Mouse (Mus musculus) heart, embryonic 15.5 days (tissue): ENCODE data around the gene Slirp. TPM values are rescaled to one million over a fixed set of nuclear protein-coding genes. Genes with fewer than 3 reads are reported as not detected.
A peak's percentile ranks its signal among the peaks of the same experiment; 100 is the strongest.

ENCODE experiments used
- ATAC-seq: fragments of 200-750 bp; cut with Nextera tagmentation; replicated peaks from 2 replicates; pipeline ENCODE4 v1.8.0; 2017; ENCODE audit warnings: low read depth, moderate TSS enrichment; ENCODE audit not compliant: insufficient number of reproducible peaks, insufficient read depth, low FRiP score
- H3K27ac ChIP-seq: fragments of 300-500 bp; sonication (generic); 2 replicates; pipeline ENCODE4 v1.5.1; 2015; ENCODE audit warnings: mild to moderate bottlenecking, inconsistent platforms
- H3K27me3 ChIP-seq: fragments of 300-500 bp; sonication (generic); 2 replicates; pipeline ENCODE4 v1.6.1; 2015; ENCODE audit warnings: inconsistent platforms
- H3K36me3 ChIP-seq: fragments of 300-500 bp; sonication (generic); 2 replicates; pipeline ENCODE4 v1.6.1; 2015; ENCODE audit warnings: mild to moderate bottlenecking, inconsistent platforms
- H3K4me1 ChIP-seq: fragments of 300-500 bp; sonication (generic); replicated peaks from 2 replicates; pipeline ENCODE4 v1.6.1; 2015; ENCODE audit warnings: inconsistent platforms
- H3K4me2 ChIP-seq: fragments of 300-500 bp; sonication (generic); 2 replicates; pipeline ENCODE4 v1.6.1; 2015; ENCODE audit warnings: inconsistent platforms, mild to moderate bottlenecking, moderate library complexity
- H3K4me3 ChIP-seq: fragments of 300-500 bp; sonication (generic); 2 replicates; pipeline ENCODE4 v1.5.1; 2015; ENCODE audit warnings: mild to moderate bottlenecking, inconsistent platforms
- H3K9ac ChIP-seq: fragments of 300-500 bp; sonication (generic); 2 replicates; pipeline ENCODE4 v1.6.1; 2015; ENCODE audit warnings: mild to moderate bottlenecking, inconsistent platforms
- H3K9me3 ChIP-seq: fragments of 300-500 bp; sonication (generic); replicated peaks from 2 replicates; pipeline ENCODE4 v1.6.1; 2016; ENCODE audit warnings: inconsistent platforms
- WGBS: fragments of 180-500 bp; shearing (Covaris S2); methylation state at CpG from one replicate; pipeline ENCODE4 v1.1.7; 2015; ENCODE audit warnings: mixed read lengths; 5-methylcytosine and 5-hydroxymethylcytosine counted together
- polyA plus RNA-seq: library from polyadenylated mRNA; unstranded; fragments of >200 nt; fragmentation: Nextera tagmentation; extraction: Ambion mirVana; gene quantifications from 2 replicates; pipeline ENCODE4 v1.2.1, GENCODE M21; 2015

Gene Slirp
- polyA plus RNA-seq, result 221 and 261 TPM in 2 replicates

GRCm38 (mm10) chr12:87443700-87444122, at the start of gene Slirp, which contains the start of gene Alkbh1:
Gene Slirp (plus strand): TSS chr12:87443896.
Gene Alkbh1 (minus strand): TSS chr12:87444017.
- Histone ChIP-seq H3K27me3 (no peaks in the 10 kb centered on the region), H3K27ac (peak within 1 kb of the TSS; percentile 88), H3K9me3 (no peaks in the 10 kb centered on the region), H3K4me1 (peaks cover 17% of the 10 kb centered on the region), H3K36me3 (peaks cover 49% of the 10 kb centered on the region), H3K4me2 (peak within 1 kb of the TSS; percentile 80), H3K4me3 (peak within 1 kb of the TSS; percentile 87), H3K9ac (peak within 1 kb of the TSS; percentile 93)
- peak; percentile 84 for ATAC-seq
- WGBS, result under 1% methylated on average over 28 of the region's 28 CpGs

GRCm38 (mm10) chr12:87394316-87394715, 49.4 kb upstream of the Slirp start:
- no peaks in the 10 kb centered on the region for H3K27me3 ChIP-seq
- no peaks in the 10 kb centered on the region for H3K36me3 ChIP-seq
- H3K9me3 ChIP-seq, result no peaks in the 10 kb centered on the region
- H3K4me1 ChIP-seq, result no peaks in the 10 kb centered on the region
- no peak for ATAC-seq
- H3K9ac ChIP-seq, result no peak overlapping the region
- no peak overlapping the region for H3K4me3 ChIP-seq
- no peak overlapping the region for H3K4me2 ChIP-seq
- no peak overlapping the region for H3K27ac ChIP-seq
- 81% methylated on average over 6 of the region's 6 CpGs for WGBS

GRCm38 (mm10) chr12:87397126-87397525, 46.6 kb upstream of the Slirp start:
- H3K4me2 ChIP-seq, result no peak overlapping the region
- H3K9me3 ChIP-seq, result no peaks in the 10 kb centered on the region
- no peaks in the 10 kb centered on the region for H3K36me3 ChIP-seq
- no peak overlapping the region for H3K4me3 ChIP-seq
- ATAC-seq, result no peak
- H3K9ac ChIP-seq, result no peak overlapping the region
- H3K4me1 ChIP-seq, result no peaks in the 10 kb centered on the region
- WGBS, result 82% methylated on average over 4 of the region's 4 CpGs
- no peak overlapping the region for H3K27ac ChIP-seq
- no peaks in the 10 kb centered on the region for H3K27me3 ChIP-seq

- Histone ChIP-seq H3K27me3 (no peaks in the 10 kb centered on the region), H3K4me1 (no peaks in the 10 kb centered on the region), H3K9me3 (no peaks in the 10 kb centered on the region), H3K27ac (no peak overlapping the region), H3K9ac (no peak overlapping the region), H3K36me3 (no peaks in the 10 kb centered on the region), H3K4me3 (no peak overlapping the region), H3K4me2 (no peak overlapping the region)
- WGBS, result 66% methylated on average over 4 of the region's 4 CpGs
- no peak for ATAC-seq
These were observed 45.8 kb upstream of the Slirp start for GRCm38 (mm10) chr12:87397811-87398417.

DNA sequence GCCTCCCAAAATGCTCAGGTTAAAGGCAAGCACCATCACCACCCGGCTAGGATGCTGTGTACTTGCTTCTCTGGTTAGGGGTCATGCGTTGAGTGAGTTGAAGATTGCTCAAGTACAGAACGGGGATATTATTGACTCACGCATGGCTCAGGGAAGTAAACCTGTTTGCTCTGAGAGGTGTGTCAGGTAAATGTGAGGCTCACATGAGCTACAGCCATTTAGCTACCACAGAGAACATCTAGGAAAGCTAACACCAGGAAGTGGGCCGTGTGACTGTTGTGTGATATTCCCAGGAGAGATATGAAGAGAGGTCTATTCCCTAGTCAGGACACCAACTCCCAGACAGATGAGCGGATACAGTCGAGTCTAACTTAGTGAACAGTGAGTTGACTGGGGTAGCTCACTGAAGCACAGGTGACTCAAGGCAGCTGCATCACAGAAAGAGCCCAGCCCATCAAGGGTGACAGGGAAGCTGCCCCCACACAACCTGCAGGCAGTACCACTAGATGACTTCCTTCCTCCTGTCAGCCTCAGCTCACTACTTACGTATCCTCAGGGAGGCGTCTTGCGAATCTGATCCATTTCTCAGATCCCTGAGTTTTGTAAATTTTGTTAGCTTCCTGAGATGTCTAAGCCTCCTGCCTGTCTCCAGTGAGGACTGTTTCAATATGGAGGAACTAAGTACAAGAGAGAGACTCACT, 44.4 kb upstream of the Slirp start:
- Histone ChIP-seq H3K4me3 (no peak overlapping the region), H3K4me1 (no peaks in the 10 kb centered on the region), H3K36me3 (no peaks in the 10 kb centered on the region), H3K9me3 (no peaks in the 10 kb centered on the region), H3K27ac (no peak overlapping the region), H3K9ac (no peak overlapping the region), H3K27me3 (no peaks in the 10 kb centered on the region), H3K4me2 (no peak overlapping the region)
- WGBS, result 80% methylated on average over 10 of the region's 10 CpGs
- ATAC-seq, result no peak

DNA sequence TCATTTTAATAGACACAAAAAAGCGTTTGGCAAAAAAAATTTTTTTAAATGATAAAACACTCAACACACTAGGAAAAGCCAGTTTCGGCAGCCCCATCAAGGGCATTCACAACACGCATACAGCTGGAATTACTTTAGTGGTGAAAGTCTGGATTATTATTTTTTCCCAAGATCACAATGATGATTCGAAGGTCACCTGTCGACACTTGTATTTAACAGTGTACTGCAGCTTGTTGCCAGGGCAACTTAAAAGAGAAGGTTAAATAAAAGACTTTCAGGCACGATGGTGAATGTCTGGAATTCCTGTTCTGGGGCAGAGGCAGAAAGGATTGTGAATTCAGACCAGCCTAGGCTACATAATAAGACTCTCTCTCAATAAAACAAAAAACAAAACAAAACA, 41.8 kb upstream of the Slirp start:
- WGBS, result 48% methylated on average over 6 of the region's 6 CpGs
- ATAC-seq, result no peak
- H3K27ac ChIP-seq, result no peak overlapping the region
- H3K9me3 ChIP-seq, result no peaks in the 10 kb centered on the region
- H3K36me3 ChIP-seq, result no peaks in the 10 kb centered on the region
- no peak overlapping the region for H3K4me3 ChIP-seq
- H3K9ac ChIP-seq, result no peak overlapping the region
- no peak overlapping the region for H3K4me2 ChIP-seq
- no peaks in the 10 kb centered on the region for H3K4me1 ChIP-seq
- H3K27me3 ChIP-seq, result no peaks in the 10 kb centered on the region

DNA sequence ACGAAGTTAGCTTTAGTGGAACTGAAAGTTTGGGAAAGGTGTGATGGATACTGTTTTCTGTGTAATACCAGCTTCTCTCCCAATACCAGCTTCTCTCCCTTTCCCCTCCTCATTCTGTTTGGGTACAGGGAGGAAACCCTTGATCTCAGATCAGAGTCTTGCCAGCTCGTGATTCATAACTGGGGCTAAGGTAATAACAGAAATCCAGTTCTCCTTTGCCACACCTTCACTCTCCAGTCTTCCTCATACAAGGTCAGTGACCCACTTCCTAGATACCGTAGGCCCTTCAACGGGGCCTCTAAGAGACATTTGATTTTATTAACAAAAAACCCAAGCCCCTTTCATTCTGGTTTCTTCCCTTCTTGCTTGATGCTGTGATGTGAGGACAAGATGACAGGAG, 38.5 kb upstream of the Slirp start:
- H3K4me1 ChIP-seq, result peaks cover 12% of the 10 kb centered on the region
- no peaks in the 10 kb centered on the region for H3K27me3 ChIP-seq
- no peak for ATAC-seq
- H3K9ac ChIP-seq, result no peak overlapping the region
- no peak overlapping the region for H3K4me2 ChIP-seq
- H3K36me3 ChIP-seq, result no peaks in the 10 kb centered on the region
- H3K27ac ChIP-seq, result no peak overlapping the region
- no peak overlapping the region for H3K4me3 ChIP-seq
- WGBS, result 83% methylated on average over 4 of the region's 4 CpGs
- H3K9me3 ChIP-seq, result no peaks in the 10 kb centered on the region

GRCm38 (mm10) chr12:87405721-87406120, 38.0 kb upstream of the Slirp start:
- Histone ChIP-seq H3K9ac (no peak overlapping the region), H3K4me3 (no peak overlapping the region), H3K9me3 (no peaks in the 10 kb centered on the region), H3K27ac (no peak overlapping the region), H3K27me3 (no peaks in the 10 kb centered on the region), H3K36me3 (no peaks in the 10 kb centered on the region), H3K4me2 (no peak overlapping the region), H3K4me1 (peaks cover 12% of the 10 kb centered on the region)
- no peak for ATAC-seq
- 65% methylated on average over 3 of the region's 3 CpGs for WGBS

- Histone ChIP-seq H3K36me3 (no peaks in the 10 kb centered on the region), H3K9me3 (no peaks in the 10 kb centered on the region), H3K4me1 (peaks cover 23% of the 10 kb centered on the region), H3K27me3 (no peaks in the 10 kb centered on the region), H3K4me3 (peak overlapping the region; percentile 18), H3K27ac (peak overlapping the region; percentile 55), H3K9ac (no peak overlapping the region), H3K4me2 (peak overlapping the region; percentile 52)
- 19% methylated on average over 21 of the region's 21 CpGs for whole genome bisulfite sequencing
- ATAC-seq, result peak; percentile 36; the same call in 1 of the 2 replicates
These were observed 35.7 kb upstream of the Slirp start for GRCm38 (mm10) chr12:87407869-87408605.

DNA sequence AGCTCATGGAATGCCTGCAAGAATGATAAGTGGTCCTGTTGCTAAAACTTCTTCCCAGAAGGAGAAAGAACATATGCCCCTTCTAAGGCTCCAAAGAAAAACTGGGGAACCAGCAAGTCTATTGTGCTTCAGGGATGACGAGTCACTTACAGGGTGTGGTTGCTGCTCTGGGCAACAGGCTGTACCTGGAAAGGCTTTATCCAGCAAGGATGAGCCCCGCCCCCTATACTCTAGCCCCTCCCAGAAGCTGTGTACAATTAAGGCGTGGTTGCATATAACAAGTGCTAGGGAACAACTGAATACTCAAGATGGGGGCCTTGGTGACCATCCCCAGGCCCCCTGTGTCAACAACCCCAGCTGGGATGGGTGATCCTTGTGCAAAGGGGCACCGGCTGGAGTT, 34.6 kb upstream of the Slirp start:
- no peak overlapping the region for H3K4me2 ChIP-seq
- H3K9me3 ChIP-seq, result no peaks in the 10 kb centered on the region
- whole genome bisulfite sequencing, result 85% methylated on average over 4 of the region's 4 CpGs
- no peak overlapping the region for H3K27ac ChIP-seq
- no peak for ATAC-seq
- H3K4me1 ChIP-seq, result peaks cover 23% of the 10 kb centered on the region
- H3K9ac ChIP-seq, result no peak overlapping the region
- H3K36me3 ChIP-seq, result no peaks in the 10 kb centered on the region
- no peaks in the 10 kb centered on the region for H3K27me3 ChIP-seq
- H3K4me3 ChIP-seq, result no peak overlapping the region

- H3K4me1 ChIP-seq, result peaks cover 23% of the 10 kb centered on the region
- peak overlapping the region; percentile 32 for H3K4me2 ChIP-seq
- no peak overlapping the region for H3K9ac ChIP-seq
- no peaks in the 10 kb centered on the region for H3K9me3 ChIP-seq
- H3K27ac ChIP-seq, result 0 out of 2 replicates have a peak overlapping the region, but pooled peaks have one; percentile 28
- WGBS, result 19% methylated on average over 7 of the region's 7 CpGs
- H3K4me3 ChIP-seq, result no peak overlapping the region
- ATAC-seq, result peak; percentile 47; the same call in 1 of the 2 replicates
- no peaks in the 10 kb centered on the region for H3K27me3 ChIP-seq
- no peaks in the 10 kb centered on the region for H3K36me3 ChIP-seq
These were observed 32.7 kb upstream of the Slirp start for GRCm38 (mm10) chr12:87410999-87411398.
